Mouse (Mus musculus) right cerebral cortex, postnatal 25 days (tissue): ENCODE results near the gene Tmem11.

Source experiments
- DNase-seq: peaks from one replicate; pipeline ENCODE4 v3.0.0; 2022

Gene Tmem11

DNA sequence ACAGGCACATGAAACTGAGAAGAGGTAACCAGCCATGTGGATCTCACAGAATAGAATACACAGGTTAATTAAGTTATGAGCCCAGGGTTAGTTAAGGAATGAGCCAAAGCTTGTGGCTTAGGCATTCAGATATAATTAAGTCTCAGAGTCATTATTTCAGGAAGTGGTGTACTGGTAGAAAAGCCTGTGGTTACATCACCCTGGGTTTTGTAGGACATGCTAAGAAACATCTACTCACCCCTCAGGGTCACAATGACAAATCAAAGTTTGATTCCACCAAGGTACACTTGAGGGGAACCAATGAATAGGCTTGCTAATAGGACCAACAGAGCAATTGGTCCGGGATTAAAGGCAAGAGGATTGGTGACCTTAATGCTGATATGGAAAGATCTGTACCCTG is 52.4 kb downstream of the Tmem11 start:
- DNase-seq = no peak

DNA sequence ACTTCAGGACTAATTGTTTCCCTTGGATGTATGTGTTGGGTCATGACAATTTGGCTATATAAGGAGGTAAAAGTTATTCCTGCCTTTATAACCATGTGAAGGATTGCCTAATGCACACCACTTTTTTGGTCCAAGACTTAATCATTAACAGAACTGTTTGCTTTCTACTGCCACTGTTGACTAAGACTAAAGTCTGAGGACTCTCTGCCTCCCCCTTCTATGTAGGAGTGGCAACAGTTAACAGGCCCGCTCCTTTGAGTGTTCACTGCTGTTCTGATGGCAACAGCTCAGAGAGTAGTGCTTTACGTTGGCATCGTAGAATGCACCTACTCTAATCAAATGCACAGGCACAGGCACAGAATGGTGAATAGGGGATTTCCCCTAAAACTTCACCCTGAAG is 53.9 kb downstream of the Tmem11 start:
- no peak for DNase-seq

DNA sequence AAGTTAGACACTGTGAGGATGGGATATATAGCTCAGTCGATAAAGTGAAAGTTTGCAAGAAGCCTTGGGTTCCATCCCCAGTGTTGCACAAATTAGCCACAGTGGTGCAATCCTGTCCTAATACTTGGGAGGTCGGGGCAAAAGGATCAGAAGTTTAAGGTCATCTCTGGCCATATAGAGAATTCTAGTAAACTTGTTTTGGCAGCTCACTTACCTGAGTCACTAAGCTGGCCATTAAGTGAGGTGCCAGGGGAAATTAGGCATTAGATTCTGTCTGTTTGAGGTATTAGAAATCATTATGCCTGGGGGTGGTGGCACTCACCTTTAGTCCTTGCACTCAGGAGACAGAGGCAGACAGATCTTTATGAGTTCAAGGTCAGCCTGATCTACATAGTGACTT is 55.3 kb downstream of the Tmem11 start:
- DNase-seq = no peak

DNA sequence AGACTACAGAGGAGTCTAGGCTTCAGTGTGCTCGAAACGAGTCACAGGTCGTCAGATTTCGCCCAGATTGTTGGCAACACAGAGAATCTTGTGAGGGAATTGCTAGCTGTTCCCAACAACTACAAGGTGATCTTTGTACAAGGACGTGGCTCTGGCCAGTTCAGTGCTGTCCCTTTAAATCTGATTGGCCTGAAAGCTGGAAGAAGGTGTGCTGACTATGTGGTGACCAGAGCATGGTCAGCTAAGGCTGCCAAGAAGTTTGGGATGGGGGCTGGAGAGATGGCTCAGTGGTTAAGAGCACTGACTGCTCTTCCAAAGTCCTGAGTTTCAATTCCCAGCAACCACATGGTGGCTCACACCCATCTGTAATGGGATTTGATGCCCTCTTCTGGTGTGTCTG is 62.7 kb downstream of the Tmem11 start:
- DNase-seq = no peak
